Mouse (Mus musculus) intestine, embryonic 14.5 days (tissue): ENCODE measurements at regions not wholly inside any gene's neighbourhood (a gene's known extent, or its start where the extent isn't known, plus 50 kb on each side); places are given as distances from the start of the nearest gene placed in this dataset.

Experiments
- ATAC-seq: fragments of 200-750 bp; cut with Nextera tagmentation; replicated peaks from 2 replicates; pipeline ENCODE4 v1.8.0; 2017; ENCODE audit warnings: low read depth, moderate number of reproducible peaks, moderate TSS enrichment, moderate library complexity; ENCODE audit not compliant: low FRiP score, low TSS enrichment
- DNase-seq: peaks from one replicate; pipeline ENCODE4 v3.0.0-alpha.2; 2018; ENCODE audit warnings: low spot score
- H3K27ac ChIP-seq: fragments of 300-500 bp; sonication (generic); 2 replicates; pipeline ENCODE4 v1.5.1; 2014; ENCODE audit warnings: low read depth, mild to moderate bottlenecking, control low read depth
- H3K27me3 ChIP-seq: fragments of 300-500 bp; sonication (generic); replicated peaks from 2 replicates; pipeline ENCODE4 v1.6.1; 2014; ENCODE audit warnings: low read length, control low read depth; ENCODE audit not compliant: control insufficient read depth, insufficient read depth
- H3K36me3 ChIP-seq: fragments of 300-500 bp; sonication (generic); 2 replicates; pipeline ENCODE4 v1.6.1; 2014; ENCODE audit warnings: low read length, control low read depth; ENCODE audit not compliant: control insufficient read depth, insufficient read depth
- H3K4me1 ChIP-seq: fragments of 300-500 bp; sonication (generic); replicated peaks from 2 replicates; pipeline ENCODE4 v1.6.1; 2014; ENCODE audit warnings: low read length, control low read depth, mixed read lengths; ENCODE audit not compliant: control insufficient read depth, insufficient read depth
- H3K4me2 ChIP-seq: fragments of 300-500 bp; sonication (generic); 2 replicates; pipeline ENCODE4 v1.6.1; 2014; ENCODE audit warnings: low read length
- H3K4me3 ChIP-seq: fragments of 300-500 bp; sonication (generic); 2 replicates; pipeline ENCODE4 v1.5.1; 2014; ENCODE audit warnings: low read depth, low read length, control low read depth, mixed read lengths
- H3K9ac ChIP-seq: fragments of 300-500 bp; sonication (generic); 2 replicates; pipeline ENCODE4 v1.6.1; 2014; ENCODE audit warnings: mild to moderate bottlenecking, low read length
- H3K9me3 ChIP-seq: fragments of 300-500 bp; sonication (generic); 2 replicates; pipeline ENCODE4 v1.6.1; 2016; ENCODE audit warnings: low read length, control low read depth; ENCODE audit not compliant: control insufficient read depth
- WGBS: fragments of 180-500 bp; shearing (Covaris S2); extraction: QIAGEN DNeasy Blood & Tissue Kit; methylation state at CpG from one replicate; pipeline ENCODE4 v1.1.7; 2014; 5-methylcytosine and 5-hydroxymethylcytosine counted together

GRCm38 (mm10) chr9:41446431-41447203, 285.1 kb upstream of the Ubash3b start:
- 65% methylated on average over 9 of the region's 9 CpGs for WGBS
- Histone ChIP-seq H3K27me3 (no peaks in the 10 kb centered on the region), H3K9me3 (no peaks in the 10 kb centered on the region), H3K27ac (peak overlapping the region; percentile 90), H3K4me1 (peaks cover 19% of the 10 kb centered on the region), H3K4me3 (no peak overlapping the region), H3K4me2 (peak overlapping the region; percentile 20), H3K36me3 (no peaks in the 10 kb centered on the region), H3K9ac (no peak overlapping the region)
- ATAC-seq (0 out of 2 replicates have a peak, but pooled peaks have one; percentile 50), DNase-seq (peak; percentile 52)

- H3K27me3 ChIP-seq: no peaks in the 10 kb centered on the region
- H3K4me3 ChIP-seq: no peak overlapping the region
- DNase-seq (no peak), ATAC-seq (no peak)
- peaks cover 10% of the 10 kb centered on the region for H3K4me1 ChIP-seq
- peaks cover 12% of the 10 kb centered on the region; the same call in 1 of the 2 replicates for H3K9me3 ChIP-seq
- H3K9ac ChIP-seq: no peak overlapping the region
- whole genome bisulfite sequencing: 93% methylated on average over 3 of the region's 3 CpGs
- H3K27ac ChIP-seq: no peak overlapping the region
- no peak overlapping the region for H3K4me2 ChIP-seq
- H3K36me3 ChIP-seq: no peaks in the 10 kb centered on the region; the same call in 1 of the 2 replicates
Measured at GRCm38 (mm10) chr9:41442418-41442817, 280.9 kb upstream of the Ubash3b start.

- H3K27ac ChIP-seq: no peak overlapping the region
- ATAC-seq (no peak), DNase-seq (no peak)
- no peaks in the 10 kb centered on the region for H3K4me1 ChIP-seq
- 80% methylated on average over 4 of the region's 4 CpGs for WGBS
- H3K9me3 ChIP-seq: peaks cover 15% of the 10 kb centered on the region; the same call in 1 of the 2 replicates
- H3K27me3 ChIP-seq: no peaks in the 10 kb centered on the region
- no peaks in the 10 kb centered on the region; the same call in 1 of the 2 replicates for H3K36me3 ChIP-seq
- H3K4me2 ChIP-seq: no peak overlapping the region
- H3K4me3 ChIP-seq: no peak overlapping the region
- H3K9ac ChIP-seq: no peak overlapping the region
Measured at GRCm38 (mm10) chr9:41439979-41440378, 278.5 kb upstream of the Ubash3b start.

GRCm38 (mm10) chr9:41438141-41438540, 276.6 kb upstream of the Ubash3b start:
- H3K9ac ChIP-seq: no peak overlapping the region
- no peak overlapping the region for H3K4me3 ChIP-seq
- no peaks in the 10 kb centered on the region; the same call in 1 of the 2 replicates for H3K36me3 ChIP-seq
- no peak overlapping the region for H3K4me2 ChIP-seq
- H3K27ac ChIP-seq: no peak overlapping the region
- DNase-seq: no peak
- WGBS: 94% methylated on average over 2 of the region's 2 CpGs
- H3K9me3 ChIP-seq: peaks cover 15% of the 10 kb centered on the region; the same call in 1 of the 2 replicates
- H3K4me1 ChIP-seq: no peaks in the 10 kb centered on the region
- ATAC-seq: no peak
- no peaks in the 10 kb centered on the region for H3K27me3 ChIP-seq

- ATAC-seq (no peak), DNase-seq (no peak)
- no peak overlapping the region for H3K27ac ChIP-seq
- H3K9ac ChIP-seq: no peak overlapping the region
- H3K4me2 ChIP-seq: no peak overlapping the region
- no peaks in the 10 kb centered on the region for H3K9me3 ChIP-seq
- H3K4me1 ChIP-seq: no peaks in the 10 kb centered on the region
- no peaks in the 10 kb centered on the region for H3K36me3 ChIP-seq
- H3K27me3 ChIP-seq: no peaks in the 10 kb centered on the region
- 78% methylated on average over 16 of the region's 16 CpGs for WGBS
- no peak overlapping the region for H3K4me3 ChIP-seq
Measured at GRCm38 (mm10) chr9:41430391-41431343, 269.2 kb upstream of the Ubash3b start.

GRCm38 (mm10) chr9:41429711-41430390, 268.4 kb upstream of the Ubash3b start:
- no peaks in the 10 kb centered on the region for H3K4me1 ChIP-seq
- no peak overlapping the region for H3K4me2 ChIP-seq
- no peak overlapping the region for H3K27ac ChIP-seq
- 77% methylated on average over 10 of the region's 10 CpGs for WGBS
- H3K36me3 ChIP-seq: no peaks in the 10 kb centered on the region
- H3K27me3 ChIP-seq: no peaks in the 10 kb centered on the region
- ATAC-seq (no peak), DNase-seq (no peak)
- no peaks in the 10 kb centered on the region for H3K9me3 ChIP-seq
- H3K9ac ChIP-seq: no peak overlapping the region
- H3K4me3 ChIP-seq: no peak overlapping the region

GRCm38 (mm10) chr9:41429236-41429635, 267.7 kb upstream of the Ubash3b start:
- H3K9ac ChIP-seq: no peak overlapping the region
- H3K4me3 ChIP-seq: no peak overlapping the region
- ATAC-seq (no peak), DNase-seq (no peak)
- H3K27ac ChIP-seq: no peak overlapping the region
- no peaks in the 10 kb centered on the region for H3K4me1 ChIP-seq
- H3K4me2 ChIP-seq: no peak overlapping the region
- WGBS: 89% methylated on average over 4 of the region's 4 CpGs
- H3K9me3 ChIP-seq: no peaks in the 10 kb centered on the region
- no peaks in the 10 kb centered on the region for H3K36me3 ChIP-seq
- H3K27me3 ChIP-seq: no peaks in the 10 kb centered on the region

- Histone ChIP-seq H3K36me3 (no peaks in the 10 kb centered on the region), H3K27me3 (no peaks in the 10 kb centered on the region), H3K4me1 (no peaks in the 10 kb centered on the region), H3K9me3 (no peaks in the 10 kb centered on the region), H3K4me3 (no peak overlapping the region), H3K27ac (no peak overlapping the region), H3K4me2 (no peak overlapping the region), H3K9ac (no peak overlapping the region)
- 86% methylated on average over 7 of the region's 7 CpGs for WGBS
- no peak for DNase-seq
- no peak for ATAC-seq
Measured at GRCm38 (mm10) chr9:41426698-41427097, 265.2 kb upstream of the Ubash3b start.
